Mouse (Mus musculus) stomach, postnatal 0 days (tissue): ENCODE data around the gene Gins2. TPM values are rescaled to one million over a fixed set of nuclear protein-coding genes. Genes with fewer than 3 reads are reported as not detected.
A peak's percentile ranks its signal among the peaks of the same experiment; 100 is the strongest.

Source experiments
- ATAC-seq: fragments of 200-750 bp; cut with Nextera tagmentation; 2 replicates; pipeline ENCODE4 v1.8.0; 2017; ENCODE audit not compliant: low FRiP score, low TSS enrichment
- DNase-seq: peaks from one replicate; pipeline ENCODE4 v3.0.0-alpha.2; 2016; ENCODE audit warnings: low spot score
- H3K27ac ChIP-seq: fragments of 300-500 bp; sonication (generic); replicated peaks from 2 replicates; pipeline ENCODE4 v1.5.1; 2014; ENCODE audit warnings: mild to moderate bottlenecking, control low read depth
- H3K27me3 ChIP-seq: fragments of 300-500 bp; sonication (generic); 2 replicates; pipeline ENCODE4 v1.6.1; 2014; ENCODE audit warnings: low read length; ENCODE audit not compliant: control insufficient read depth, insufficient read depth
- H3K36me3 ChIP-seq: fragments of 300-500 bp; sonication (generic); 2 replicates; pipeline ENCODE4 v1.6.1; 2014; ENCODE audit warnings: low read length, mixed read lengths; ENCODE audit not compliant: control insufficient read depth, insufficient read depth
- H3K4me1 ChIP-seq: fragments of 300-500 bp; sonication (generic); replicated peaks from 2 replicates; pipeline ENCODE4 v1.6.1; 2014; ENCODE audit warnings: antibody characterized with exemption; ENCODE audit not compliant: control insufficient read depth, insufficient read depth
- H3K4me2 ChIP-seq: fragments of 300-500 bp; sonication (generic); replicated peaks from 2 replicates; pipeline ENCODE4 v1.6.1; 2014; ENCODE audit warnings: low read depth, mild to moderate bottlenecking, control low read depth, moderate library complexity
- H3K4me3 ChIP-seq: fragments of 300-500 bp; sonication (generic); 2 replicates; pipeline ENCODE4 v1.5.1; 2014; ENCODE audit warnings: low read depth, low read length, control low read depth
- H3K9ac ChIP-seq: fragments of 300-500 bp; sonication (generic); 2 replicates; pipeline ENCODE4 v1.6.1; 2014; ENCODE audit warnings: mild to moderate bottlenecking, low read length, control low read depth, mixed read lengths
- H3K9me3 ChIP-seq: fragments of 300-500 bp; sonication (generic); 2 replicates; pipeline ENCODE4 v1.6.1; 2016; ENCODE audit warnings: low read length; ENCODE audit not compliant: control insufficient read depth
- CTCF ChIP-seq: IDR thresholded peaks from 2 replicates; pipeline ENCODE4 v1.5.1; 2016; ENCODE audit warnings: antibody characterized with exemption, low read depth, mild to moderate bottlenecking, moderate library complexity
- EP300 ChIP-seq: optimal IDR thresholded peaks from 2 replicates; pipeline ENCODE3; 2016; ENCODE audit warnings: antibody characterized with exemption
- WGBS: fragments of 180-500 bp; shearing (Covaris S2); extraction: QIAGEN DNeasy Blood & Tissue Kit; methylation state at CpG from one replicate; pipeline ENCODE4 v1.1.7; 2014; 5-methylcytosine and 5-hydroxymethylcytosine counted together
- polyA plus RNA-seq: library from polyadenylated mRNA; unstranded; fragments of >200 nt; fragmentation: Nextera tagmentation; extraction: Ambion mirVana; gene quantifications from 2 replicates; pipeline ENCODE4 v1.2.1, GENCODE M21; 2015

Gins2 gene
- polyA plus RNA-seq, 1 experiment from 2014 or later: 35.5 TPM

- H3K4me1 ChIP-seq: no peaks in the 10 kb centered on the region; the same call in 1 of the 2 replicates
- no peak for ATAC-seq
- H3K36me3 ChIP-seq: no peaks in the 10 kb centered on the region; the same call in 1 of the 2 replicates
These were observed 32.8 kb downstream of the Gins2 start for GRCm38 (mm10) chr8:120556198-120556892.

GRCm38 (mm10) chr8:120554466-120555039, 34.6 kb downstream of the Gins2 start:
- Histone ChIP-seq H3K4me1 (no peaks in the 10 kb centered on the region; the same call in 1 of the 2 replicates), H3K9ac (no peak overlapping the region), H3K27me3 (no peaks in the 10 kb centered on the region), H3K9me3 (no peaks in the 10 kb centered on the region), H3K4me2 (no peak overlapping the region), H3K36me3 (no peaks in the 10 kb centered on the region; the same call in 1 of the 2 replicates), H3K27ac (no peak overlapping the region), H3K4me3 (no peak overlapping the region)
- ATAC-seq (no peak), DNase-seq (no peak)
- WGBS: 90% methylated on average over 18 of the region's 18 CpGs
- TF ChIP-seq CTCF (no peak), EP300 (no peak)

More at GRCm38 (mm10) chr8:120556198-120556892, 32.8 kb downstream of the Gins2 start:
- Histone ChIP-seq H3K27ac (no peak overlapping the region), H3K4me3 (no peak overlapping the region), H3K9ac (no peak overlapping the region), H3K27me3 (no peaks in the 10 kb centered on the region), H3K9me3 (no peaks in the 10 kb centered on the region), H3K4me2 (no peak overlapping the region)
- no peak for DNase-seq
- no peak for TF ChIP-seq EP300
- no peak for TF ChIP-seq CTCF
- WGBS: 64% methylated on average over 20 of the region's 20 CpGs

- TF ChIP-seq CTCF (0 out of 2 replicates have a peak, but pooled peaks have one; percentile 16), EP300 (no peak)
- H3K4me1 ChIP-seq: no peaks in the 10 kb centered on the region; the same call in 1 of the 2 replicates
- no peaks in the 10 kb centered on the region; the same call in 1 of the 2 replicates for H3K36me3 ChIP-seq
- H3K27ac ChIP-seq: no peak overlapping the region
- ATAC-seq: no peak
- WGBS: 88% methylated on average over 23 of the region's 24 CpGs
- H3K4me3 ChIP-seq: no peak overlapping the region
- H3K27me3 ChIP-seq: no peaks in the 10 kb centered on the region
- DNase-seq: no peak
- H3K4me2 ChIP-seq: no peak overlapping the region
- no peaks in the 10 kb centered on the region for H3K9me3 ChIP-seq
- no peak overlapping the region for H3K9ac ChIP-seq
These were observed 35.5 kb downstream of the Gins2 start for GRCm38 (mm10) chr8:120553441-120554123.

GRCm38 (mm10) chr8:120552509-120552908, 36.6 kb downstream of the Gins2 start:
- TF ChIP-seq EP300: no peak
- no peak for TF ChIP-seq CTCF
- Histone ChIP-seq H3K9ac (no peak overlapping the region), H3K9me3 (no peaks in the 10 kb centered on the region), H3K36me3 (no peaks in the 10 kb centered on the region; the same call in 1 of the 2 replicates), H3K4me2 (no peak overlapping the region), H3K27me3 (no peaks in the 10 kb centered on the region), H3K4me1 (peaks cover 5% of the 10 kb centered on the region; the same call in 1 of the 2 replicates), H3K27ac (no peak overlapping the region), H3K4me3 (no peak overlapping the region)
- 84% methylated on average over 11 of the region's 11 CpGs for WGBS
- DNase-seq (no peak), ATAC-seq (no peak)

GRCm38 (mm10) chr8:120551677-120551980, 37.5 kb downstream of the Gins2 start:
- ATAC-seq (no peak), DNase-seq (no peak)

More at GRCm38 (mm10) chr8:120551677-120551980, 37.5 kb downstream of the Gins2 start:
- WGBS: 92% methylated on average over 3 of the region's 3 CpGs
- Histone ChIP-seq H3K4me2 (no peak overlapping the region), H3K4me3 (no peak overlapping the region), H3K9ac (no peak overlapping the region), H3K9me3 (no peaks in the 10 kb centered on the region), H3K36me3 (no peaks in the 10 kb centered on the region; the same call in 1 of the 2 replicates), H3K27me3 (no peaks in the 10 kb centered on the region), H3K4me1 (peaks cover 5% of the 10 kb centered on the region; the same call in 1 of the 2 replicates), H3K27ac (no peak overlapping the region)
- TF ChIP-seq EP300: no peak
- TF ChIP-seq CTCF: 0 out of 2 replicates have a peak, but pooled peaks have one; percentile 15
